Mouse (Mus musculus): Measurements from ENCODE around the gene Pak4. TPM values are rescaled to one million over a fixed set of nuclear protein-coding genes. Genes with fewer than 3 reads are reported as not detected.

Pak4 gene
- total and polyA plus RNA-seq, 2 experiments from 2014 or later, result 11.5 to 11.9 TPM

DNA sequence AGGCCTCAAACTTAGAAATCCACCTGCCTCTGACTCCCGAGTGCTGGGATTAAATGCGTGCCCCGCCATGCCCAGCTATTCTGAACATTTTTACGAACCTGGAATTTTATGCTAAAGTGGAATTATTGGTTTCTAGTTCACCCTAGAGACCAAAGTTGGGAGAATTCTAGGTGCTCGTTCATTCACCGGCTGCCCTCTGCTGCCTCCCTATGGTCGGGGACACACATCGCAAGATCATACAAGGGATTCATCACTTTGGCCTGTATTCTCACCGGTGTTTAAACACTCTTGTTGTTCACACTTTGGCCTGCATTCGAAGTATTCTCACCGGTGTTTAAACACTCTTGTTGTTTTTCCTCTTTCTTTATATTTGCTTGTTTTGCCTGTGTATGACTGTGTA is 3.0 kb upstream of the Pak4 start:
- Histone ChIP-seq H3K4me1 (ENCODE audit: insufficient read depth) (peaks cover 7% of the 10 kb centered on the region; the same call in 1 of the 2 replicates), H3K4me3 (ENCODE audit: low read depth, low read length) (no peak overlapping the region), H3K9me3 (ENCODE audit: low read length) (no peaks in the 10 kb centered on the region), H3K9ac (no peak overlapping the region), H3K4me2 (ENCODE audit: low read depth) (no peak overlapping the region), H3K36me3 (ENCODE audit: insufficient read depth) (no peaks in the 10 kb centered on the region), H3K27me3 (ENCODE audit: insufficient read depth, low read length) (no peaks in the 10 kb centered on the region), H3K27ac (ENCODE audit: low read depth, low read length) (no peak overlapping the region; the same call in 1 of the 2 replicates)
- peak; percentile 81 for DNase-seq
- 12% methylated on average over 11 of the region's 11 CpGs for WGBS
- peak; percentile 88 for TF ChIP-seq CTCF (IDR thresholded peaks at IDR 0.05; ENCODE audit: low read depth)
- no peak for ATAC-seq

DNA sequence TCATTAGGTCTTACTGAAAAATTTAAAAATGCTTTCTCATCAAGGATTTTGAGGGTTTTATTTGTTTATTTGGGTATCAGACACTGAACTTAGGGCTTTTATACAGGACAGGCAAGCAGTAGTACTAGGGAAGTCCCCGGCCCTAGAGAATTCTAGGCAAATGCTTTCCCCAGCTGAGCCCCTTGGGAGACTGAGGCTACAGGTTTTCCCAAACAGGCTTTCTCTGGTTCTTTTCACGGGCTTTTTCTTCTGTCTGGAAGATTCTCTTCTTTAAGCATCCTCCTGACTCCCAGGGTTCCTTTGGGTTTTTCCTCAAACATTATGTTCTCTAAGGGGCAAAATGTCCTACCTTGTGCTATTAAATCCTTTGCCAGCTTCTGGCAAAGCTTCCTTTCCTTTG is 966 bp upstream of the Pak4 start:
- Histone ChIP-seq H3K27ac (ENCODE audit: low read depth, low read length) (no peak overlapping the region), H3K4me1 (ENCODE audit: insufficient read depth) (peaks cover 7% of the 10 kb centered on the region; the same call in 1 of the 2 replicates), H3K36me3 (ENCODE audit: insufficient read depth) (no peaks in the 10 kb centered on the region), H3K9ac (no peak overlapping the region), H3K27me3 (ENCODE audit: insufficient read depth, low read length) (no peaks in the 10 kb centered on the region), H3K4me2 (ENCODE audit: low read depth) (no peak overlapping the region), H3K9me3 (ENCODE audit: low read length) (no peaks in the 10 kb centered on the region), H3K4me3 (ENCODE audit: low read depth, low read length) (no peak overlapping the region)
- WGBS, result 69% methylated on average over 2 of the region's 2 CpGs
- DNase-seq, result no peak
- no peak for TF ChIP-seq CTCF (IDR thresholded peaks at IDR 0.05; ENCODE audit: low read depth)
- no peak for ATAC-seq

DNA sequence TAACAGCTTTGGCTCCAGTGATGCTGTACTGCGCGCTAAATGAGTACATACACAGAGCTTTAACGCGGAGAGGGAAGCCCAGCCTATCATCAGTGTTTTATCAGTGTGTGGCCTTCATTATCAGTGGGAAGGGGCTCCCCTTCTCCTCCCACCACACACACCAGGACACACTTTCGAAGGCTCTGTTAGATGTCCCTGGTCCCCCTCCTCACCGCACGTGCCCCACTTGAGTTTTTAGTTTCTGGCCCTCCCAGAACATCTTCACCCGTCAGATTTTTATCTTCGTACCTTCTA is 761 bp downstream of the Pak4 start:
- 10% methylated on average over 9 of the region's 9 CpGs for WGBS
- no peaks in the 10 kb centered on the region for H3K27me3 ChIP-seq (ENCODE audit: insufficient read depth, low read length)
- peak overlapping the region; percentile 79 for H3K4me3 ChIP-seq (ENCODE audit: low read depth, low read length)
- H3K9me3 ChIP-seq (ENCODE audit: low read length), result no peaks in the 10 kb centered on the region
- DNase-seq, result no peak
- H3K36me3 ChIP-seq (ENCODE audit: insufficient read depth), result no peaks in the 10 kb centered on the region
- ATAC-seq, result no peak
- no peak for TF ChIP-seq CTCF (IDR thresholded peaks at IDR 0.05; ENCODE audit: low read depth)
- 0 out of 2 replicates have a peak overlapping the region, but pooled peaks have one; percentile 16 for H3K27ac ChIP-seq (ENCODE audit: low read depth, low read length)
- H3K4me2 ChIP-seq (ENCODE audit: low read depth), result peak overlapping the region; percentile 86
- peak overlapping the region; percentile 61; the same call in 1 of the 2 replicates for H3K9ac ChIP-seq
- H3K4me1 ChIP-seq (ENCODE audit: insufficient read depth), result peaks cover 7% of the 10 kb centered on the region; the same call in 1 of the 2 replicates

DNA sequence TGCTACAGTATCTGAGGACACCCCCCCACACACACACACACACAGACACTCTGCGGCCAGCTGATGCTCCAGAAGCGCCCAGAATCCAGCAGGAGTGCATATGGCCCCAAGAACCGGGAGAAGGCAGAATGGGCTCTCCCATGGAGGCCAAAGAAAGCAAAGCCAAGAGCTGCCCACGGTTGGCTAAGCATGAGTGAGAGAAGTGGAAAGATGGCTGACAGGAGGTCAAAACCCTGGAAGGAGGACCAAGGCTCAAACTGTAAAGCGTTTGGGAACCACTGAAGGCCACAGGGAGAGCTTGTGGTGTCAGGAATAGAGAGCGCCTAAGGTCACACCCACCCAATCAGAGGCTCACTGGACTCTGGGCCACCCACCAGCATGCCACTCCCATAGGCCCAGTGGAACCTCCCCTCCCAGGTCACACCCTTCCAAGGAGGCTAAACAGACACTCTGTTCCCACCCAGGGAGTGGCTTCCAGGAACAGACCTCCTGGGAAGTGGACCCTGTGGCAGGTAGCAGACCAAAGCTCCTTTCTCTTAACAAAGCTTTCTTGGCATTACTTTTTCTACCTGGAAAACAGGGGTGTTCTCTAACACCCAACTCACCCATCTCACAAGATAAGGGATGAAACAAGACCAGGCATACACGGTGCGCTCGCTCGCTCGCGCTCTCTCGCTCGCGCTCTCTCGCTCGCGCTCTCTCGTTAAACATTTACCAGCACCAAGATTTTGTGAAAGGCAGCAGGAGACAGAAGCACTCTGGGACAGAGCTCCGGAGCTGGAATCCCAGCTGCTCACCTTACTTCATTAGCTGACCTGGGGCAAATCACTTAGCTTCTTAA is 1.3 kb downstream of the Pak4 start:
- H3K4me2 ChIP-seq (ENCODE audit: low read depth), result peak overlapping the region; percentile 86
- peak; percentile 29 for DNase-seq
- ATAC-seq, result no peak

DNA sequence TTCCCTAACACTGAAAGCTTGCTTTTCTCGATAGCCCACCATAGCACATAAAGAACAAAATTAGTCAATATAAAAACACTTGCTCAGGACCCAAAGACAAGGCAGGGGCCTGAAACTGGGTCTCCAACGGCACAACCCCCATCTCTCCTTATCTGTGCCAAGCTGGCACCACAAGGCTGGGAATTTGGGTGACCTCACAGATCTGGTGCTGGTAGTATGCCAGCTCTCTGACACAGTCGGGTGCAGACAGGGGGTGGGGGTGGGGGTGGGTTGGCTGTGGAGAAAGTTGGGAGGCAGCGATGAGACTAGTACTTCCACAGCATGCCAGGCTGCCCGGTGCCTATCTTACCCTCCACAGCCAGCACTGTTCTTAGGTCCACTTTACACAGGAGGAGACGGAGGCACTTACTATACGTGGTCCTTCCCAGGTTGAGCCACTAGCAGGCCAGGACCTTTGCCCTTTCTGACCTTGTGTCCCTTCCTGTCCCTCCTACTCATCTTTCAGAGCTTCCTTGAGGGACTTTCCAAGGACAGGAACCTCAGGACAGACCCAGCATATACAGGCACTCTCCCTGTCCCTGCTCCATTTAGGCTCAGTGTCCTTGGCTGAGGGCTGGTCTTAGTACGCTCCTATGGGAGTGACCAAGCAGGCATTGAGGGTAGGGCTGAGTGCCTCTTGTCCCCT is 2.1 kb downstream of the Pak4 start:
- H3K9me3 ChIP-seq (ENCODE audit: low read length), result no peaks in the 10 kb centered on the region
- no peak overlapping the region for H3K4me3 ChIP-seq (ENCODE audit: low read depth, low read length)
- H3K27ac ChIP-seq (ENCODE audit: low read depth, low read length), result peak overlapping the region; percentile 35; the same call in 1 of the 2 replicates
- no peaks in the 10 kb centered on the region for H3K27me3 ChIP-seq (ENCODE audit: insufficient read depth, low read length)
- DNase-seq (peak; percentile 39), ATAC-seq (no peak)
- H3K36me3 ChIP-seq (ENCODE audit: insufficient read depth), result no peaks in the 10 kb centered on the region
- peaks cover 7% of the 10 kb centered on the region; the same call in 1 of the 2 replicates for H3K4me1 ChIP-seq (ENCODE audit: insufficient read depth)
- TF ChIP-seq CTCF (IDR thresholded peaks at IDR 0.05; ENCODE audit: low read depth), result no peak
- no peak overlapping the region for H3K9ac ChIP-seq
- WGBS, result 56% methylated on average over 8 of the region's 8 CpGs
- peak overlapping the region; percentile 86; the same call in 1 of the 2 replicates for H3K4me2 ChIP-seq (ENCODE audit: low read depth)

More for the DNA sequence above, 1.3 kb downstream of the Pak4 start:
- Histone ChIP-seq H3K9ac (peak overlapping the region; percentile 61; the same call in 1 of the 2 replicates), H3K27me3 (ENCODE audit: insufficient read depth, low read length) (no peaks in the 10 kb centered on the region), H3K36me3 (ENCODE audit: insufficient read depth) (no peaks in the 10 kb centered on the region), H3K27ac (ENCODE audit: low read depth, low read length) (peak overlapping the region; percentile 35; the same call in 1 of the 2 replicates), H3K9me3 (ENCODE audit: low read length) (no peaks in the 10 kb centered on the region), H3K4me1 (ENCODE audit: insufficient read depth) (peaks cover 7% of the 10 kb centered on the region; the same call in 1 of the 2 replicates), H3K4me3 (ENCODE audit: low read depth, low read length) (peak overlapping the region; percentile 79)
- TF ChIP-seq CTCF (IDR thresholded peaks at IDR 0.05; ENCODE audit: low read depth), result no peak
- WGBS, result 39% methylated on average over 20 of the region's 20 CpGs

DNA sequence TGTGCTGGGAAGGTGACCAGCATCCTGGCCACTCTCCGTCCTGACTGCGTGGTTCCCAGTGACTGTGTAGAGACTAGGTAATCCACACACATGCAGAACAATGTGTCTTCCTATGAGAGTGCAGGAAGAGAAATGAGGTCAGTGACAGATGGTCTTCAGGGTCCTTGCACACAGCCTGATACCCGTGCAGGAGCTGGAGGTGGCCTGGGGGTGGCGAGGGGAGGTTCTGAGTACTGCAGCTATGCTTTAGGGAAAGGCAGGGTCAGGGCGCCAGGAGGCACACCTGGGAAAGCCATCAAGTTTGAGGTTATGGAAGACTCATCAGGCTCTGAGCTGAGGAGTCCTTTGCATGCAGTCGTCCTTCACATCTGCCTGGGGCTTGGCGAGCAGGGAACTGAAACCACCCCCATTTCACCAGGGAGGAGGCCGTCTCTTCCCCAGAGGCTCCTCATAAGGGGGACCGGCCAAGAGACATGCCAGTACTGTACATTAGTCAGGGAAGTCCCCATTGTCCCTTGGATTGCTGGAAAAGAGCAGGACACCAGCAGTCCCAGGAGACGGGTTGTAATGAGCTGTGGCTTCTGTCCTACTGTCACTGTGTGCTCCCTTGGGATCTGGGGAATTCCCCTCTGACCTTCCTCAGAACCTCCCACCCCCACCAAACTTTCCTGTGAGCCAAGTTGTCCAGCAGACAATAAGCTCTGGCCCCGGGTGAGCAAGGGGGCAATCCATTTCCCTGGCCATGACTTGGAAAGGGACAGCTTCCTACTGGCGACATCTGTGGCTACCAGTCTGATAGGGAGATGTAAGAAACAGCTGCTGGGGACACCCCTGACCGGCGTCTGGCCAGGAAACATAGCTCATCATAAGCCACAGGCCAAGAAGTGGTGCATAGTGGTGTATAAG is 4.5 kb downstream of the Pak4 start:
- Histone ChIP-seq H3K9me3 (ENCODE audit: low read length) (no peaks in the 10 kb centered on the region), H3K27me3 (ENCODE audit: insufficient read depth, low read length) (no peaks in the 10 kb centered on the region), H3K9ac (no peak overlapping the region), H3K27ac (ENCODE audit: low read depth, low read length) (no peak overlapping the region), H3K4me1 (ENCODE audit: insufficient read depth) (peaks cover 7% of the 10 kb centered on the region; the same call in 1 of the 2 replicates), H3K4me2 (ENCODE audit: low read depth) (no peak overlapping the region), H3K4me3 (ENCODE audit: low read depth, low read length) (no peak overlapping the region), H3K36me3 (ENCODE audit: insufficient read depth) (no peaks in the 10 kb centered on the region)
- WGBS, result 64% methylated on average over 14 of the region's 14 CpGs
- no peak for TF ChIP-seq CTCF (IDR thresholded peaks at IDR 0.05; ENCODE audit: low read depth)
- ATAC-seq (no peak), DNase-seq (no peak)
